Mouse (Mus musculus): ENCODE measurements around the gene Zc3h6. TPM values are rescaled to one million over a fixed set of nuclear protein-coding genes. Genes with fewer than 3 reads are reported as not detected.

Gene Zc3h6
- polyA plus RNA-seq (2015; fragmentation: Nextera tagmentation; extraction: Ambion mirVana) = 1.6 and 1.8 TPM in 2 replicates

DNA sequence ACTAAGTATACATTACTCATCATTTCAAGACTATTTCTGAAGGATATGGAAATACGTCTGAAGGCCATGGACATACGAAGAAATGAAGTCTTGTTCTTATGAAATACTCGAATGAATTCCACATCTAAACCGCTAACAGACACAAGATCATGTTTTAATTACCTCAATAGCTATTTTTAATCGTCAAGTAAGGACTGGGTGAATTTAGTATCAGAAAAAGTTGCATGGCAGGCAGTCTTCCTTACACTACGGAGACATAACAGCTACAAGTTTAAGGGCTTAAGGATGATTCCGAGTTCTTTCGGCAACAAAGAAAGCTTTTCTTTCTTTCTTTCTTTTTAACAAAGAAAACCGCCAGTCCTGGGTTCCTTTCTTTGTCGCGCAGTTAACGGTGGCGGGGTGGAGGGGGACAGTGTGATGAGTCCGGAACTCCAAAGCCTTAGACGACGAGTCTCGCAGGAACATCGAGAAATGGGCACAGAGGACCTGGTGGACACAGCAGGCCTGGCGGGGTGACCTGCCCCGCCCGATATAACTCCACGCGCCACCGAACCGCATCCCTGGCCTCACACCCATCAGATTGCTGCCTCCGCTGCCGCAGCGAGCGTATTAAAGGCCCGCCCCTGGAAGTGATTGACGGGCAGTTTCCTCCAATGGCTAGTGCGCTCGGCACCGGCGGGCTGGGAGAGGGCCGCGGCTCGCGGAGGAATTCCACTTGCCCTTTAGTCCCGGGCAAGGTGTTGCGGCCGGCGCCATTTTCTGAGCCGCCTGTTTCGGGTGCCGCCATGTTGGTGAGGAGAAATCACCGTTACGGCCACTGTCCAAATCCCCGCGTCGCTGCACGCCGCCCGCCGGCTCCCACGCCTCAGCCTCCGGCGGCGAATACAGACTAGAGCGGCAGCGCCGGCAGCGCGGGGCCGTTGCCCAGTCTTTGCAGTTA lies at the start of gene Zc3h6:
Gene Zc3h6, plus strand, starts transcription at position 762 of the 940 bp plus-strand sequence.
- Histone ChIP-seq H3K9ac (peak within 1 kb of the TSS; percentile 100), H3K27ac (peak within 1 kb of the TSS; percentile 100), H3K4me3 (peak within 1 kb of the TSS; percentile 91), H3K36me3 (no peaks in the 10 kb centered on the region), H3K4me1 (peaks cover 7% of the 10 kb centered on the region; the same call in 1 of the 2 replicates), H3K27me3 (no peaks in the 10 kb centered on the region), H3K4me2 (peak within 1 kb of the TSS; percentile 69), H3K9me3 (no peaks in the 10 kb centered on the region)
- ATAC-seq (ENCODE audit: borderline replicate concordance, extremely low read depth, low FRiP score, low TSS enrichment) = peak; percentile 99
- under 1% methylated on average over 65 of the region's 65 CpGs for WGBS

DNA sequence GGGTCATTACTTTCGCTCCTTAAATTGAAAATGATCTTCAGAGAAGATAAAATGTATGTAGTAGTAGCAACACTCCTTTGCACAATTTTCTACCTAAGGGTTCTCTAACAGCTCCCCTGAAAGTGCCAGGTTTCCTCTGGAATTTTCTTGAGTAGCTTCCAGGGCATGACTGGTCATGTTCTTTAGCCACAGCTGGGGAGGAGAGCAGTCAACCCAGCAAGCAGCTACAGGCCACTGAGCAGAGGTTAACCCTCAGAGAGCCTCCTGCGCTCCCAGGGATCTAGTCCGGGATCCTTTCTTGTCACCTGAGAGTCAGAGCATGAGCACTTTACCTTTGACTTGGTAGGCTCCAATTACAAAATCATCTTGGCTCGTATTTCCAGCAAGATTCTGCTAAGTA lies 42.4 kb upstream of the Zc3h6 start:
- Histone ChIP-seq H3K9me3 (no peaks in the 10 kb centered on the region), H3K27ac (no peak overlapping the region)
- 89% methylated on average over 4 of the region's 4 CpGs for WGBS

GRCm38 (mm10) chr2:128928446-128928845 lies 38.8 kb upstream of the Zc3h6 start:
- no peak overlapping the region for H3K4me3 ChIP-seq
- 57% methylated on average over 3 of the region's 3 CpGs for WGBS
- no peak overlapping the region for H3K9ac ChIP-seq
- H3K27ac ChIP-seq = no peak overlapping the region
- no peaks in the 10 kb centered on the region for H3K27me3 ChIP-seq
- H3K9me3 ChIP-seq = no peaks in the 10 kb centered on the region
- H3K36me3 ChIP-seq = peaks cover 30% of the 10 kb centered on the region
- no peak for ATAC-seq (ENCODE audit: borderline replicate concordance, extremely low read depth, low FRiP score, low TSS enrichment)
- H3K4me2 ChIP-seq = no peak overlapping the region
- no peaks in the 10 kb centered on the region for H3K4me1 ChIP-seq

More for the DNA sequence above, 42.4 kb upstream of the Zc3h6 start:
- Histone ChIP-seq H3K36me3 (peaks cover 16% of the 10 kb centered on the region; the same call in 1 of the 2 replicates), H3K4me2 (no peak overlapping the region), H3K4me3 (no peak overlapping the region), H3K9ac (no peak overlapping the region), H3K4me1 (no peaks in the 10 kb centered on the region), H3K27me3 (no peaks in the 10 kb centered on the region)
- ATAC-seq (ENCODE audit: borderline replicate concordance, extremely low read depth, low FRiP score, low TSS enrichment) = no peak

- no peak overlapping the region for H3K9ac ChIP-seq
- peaks cover 32% of the 10 kb centered on the region for H3K36me3 ChIP-seq
- no peaks in the 10 kb centered on the region for H3K4me1 ChIP-seq
- no peak overlapping the region for H3K4me3 ChIP-seq
- H3K9me3 ChIP-seq = no peaks in the 10 kb centered on the region
- no peak for ATAC-seq (ENCODE audit: borderline replicate concordance, extremely low read depth, low FRiP score, low TSS enrichment)
- H3K27ac ChIP-seq = no peak overlapping the region
- H3K4me2 ChIP-seq = no peak overlapping the region
- H3K27me3 ChIP-seq = no peaks in the 10 kb centered on the region
These were observed 36.5 kb upstream of the Zc3h6 start for GRCm38 (mm10) chr2:128930704-128931103.

DNA sequence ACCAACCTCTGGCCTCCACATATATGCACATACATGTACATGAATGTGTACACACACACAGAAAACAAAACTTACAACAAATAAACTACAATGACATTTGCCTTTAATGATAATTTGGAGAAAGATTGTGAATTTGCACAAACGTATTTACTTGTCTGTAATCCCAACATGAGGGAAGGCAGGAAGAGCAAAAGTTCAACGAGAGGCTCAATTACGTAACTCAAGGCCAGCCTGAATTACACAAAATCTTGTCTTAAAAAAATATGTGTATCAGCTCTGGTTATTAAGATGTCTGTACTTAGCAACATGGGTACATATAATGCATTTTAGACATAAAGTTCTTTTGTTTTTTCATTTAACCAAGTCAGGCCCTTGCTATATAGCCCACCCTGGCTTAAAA lies 30.9 kb upstream of the Zc3h6 start:
- no peak overlapping the region for H3K27ac ChIP-seq
- WGBS = 70% methylated on average over 3 of the region's 3 CpGs
- no peak for ATAC-seq (ENCODE audit: borderline replicate concordance, extremely low read depth, low FRiP score, low TSS enrichment)

GRCm38 (mm10) chr2:128943538-128944528 lies 23.4 kb upstream of the Zc3h6 start, which contains the start of gene Zc3h8:
Zc3h8 (minus strand) TSS chr2:128944077.
- H3K36me3 ChIP-seq = peaks cover 10% of the 10 kb centered on the region; the same call in 1 of the 2 replicates
- H3K27ac ChIP-seq = peak within 1 kb of the TSS; percentile 78
- H3K4me3 ChIP-seq = peak within 1 kb of the TSS; percentile 59
- 1% methylated on average over 65 of the region's 65 CpGs for WGBS
- peak; percentile 92 for ATAC-seq (ENCODE audit: borderline replicate concordance, extremely low read depth, low FRiP score, low TSS enrichment)
- H3K9ac ChIP-seq = peak within 1 kb of the TSS; percentile 68
- H3K9me3 ChIP-seq = no peaks in the 10 kb centered on the region
- H3K27me3 ChIP-seq = no peaks in the 10 kb centered on the region
- no peaks in the 10 kb centered on the region for H3K4me1 ChIP-seq
- peak within 1 kb of the TSS; percentile 93 for H3K4me2 ChIP-seq

More for the DNA sequence above, 30.9 kb upstream of the Zc3h6 start:
- Histone ChIP-seq H3K36me3 (peaks cover 22% of the 10 kb centered on the region; the same call in 1 of the 2 replicates), H3K4me2 (no peak overlapping the region), H3K9me3 (no peaks in the 10 kb centered on the region), H3K9ac (no peak overlapping the region), H3K4me3 (no peak overlapping the region), H3K4me1 (no peaks in the 10 kb centered on the region), H3K27me3 (no peaks in the 10 kb centered on the region)

GRCm38 (mm10) chr2:128947962-128948588 lies 19.1 kb upstream of the Zc3h6 start:
- Histone ChIP-seq H3K36me3 (no peaks in the 10 kb centered on the region), H3K27ac (no peak overlapping the region), H3K4me2 (no peak overlapping the region), H3K4me3 (no peak overlapping the region), H3K27me3 (no peaks in the 10 kb centered on the region), H3K9me3 (no peaks in the 10 kb centered on the region), H3K9ac (no peak overlapping the region), H3K4me1 (no peaks in the 10 kb centered on the region)
- no peak for ATAC-seq (ENCODE audit: borderline replicate concordance, extremely low read depth, low FRiP score, low TSS enrichment)
- WGBS = 29% methylated on average over 6 of the region's 6 CpGs

- no peak for ATAC-seq (ENCODE audit: borderline replicate concordance, extremely low read depth, low FRiP score, low TSS enrichment)
- Histone ChIP-seq H3K27ac (no peak overlapping the region), H3K36me3 (no peaks in the 10 kb centered on the region), H3K9me3 (no peaks in the 10 kb centered on the region), H3K4me1 (no peaks in the 10 kb centered on the region), H3K9ac (no peak overlapping the region), H3K4me3 (no peak overlapping the region), H3K27me3 (no peaks in the 10 kb centered on the region), H3K4me2 (no peak overlapping the region)
These were observed 13.0 kb upstream of the Zc3h6 start for GRCm38 (mm10) chr2:128954186-128954585.

GRCm38 (mm10) chr2:128965505-128966105 lies 1.6 kb upstream of the Zc3h6 start:
- Histone ChIP-seq H3K4me1 (peaks cover 7% of the 10 kb centered on the region; the same call in 1 of the 2 replicates), H3K9me3 (no peaks in the 10 kb centered on the region), H3K4me3 (no peak overlapping the region), H3K27ac (peak overlapping the region; percentile 61), H3K36me3 (no peaks in the 10 kb centered on the region), H3K4me2 (peak overlapping the region; percentile 54), H3K27me3 (no peaks in the 10 kb centered on the region), H3K9ac (no peak overlapping the region)
- ATAC-seq (ENCODE audit: borderline replicate concordance, extremely low read depth, low FRiP score, low TSS enrichment) = no peak
- 50% methylated on average over 5 of the region's 5 CpGs for whole genome bisulfite sequencing

GRCm38 (mm10) chr2:128966236-128966635 lies 966 bp upstream of the Zc3h6 start:
- Histone ChIP-seq H3K36me3 (no peaks in the 10 kb centered on the region), H3K9me3 (no peaks in the 10 kb centered on the region), H3K27me3 (no peaks in the 10 kb centered on the region), H3K27ac (peak overlapping the region; percentile 61; the same call in 1 of the 2 replicates), H3K4me3 (peak overlapping the region; percentile 91; the same call in 1 of the 2 replicates), H3K4me2 (peak overlapping the region; percentile 54), H3K9ac (no peak overlapping the region), H3K4me1 (peaks cover 7% of the 10 kb centered on the region; the same call in 1 of the 2 replicates)
- WGBS = 13% methylated on average over 6 of the region's 6 CpGs
- ATAC-seq (ENCODE audit: borderline replicate concordance, extremely low read depth, low FRiP score, low TSS enrichment) = no peak

Measured in lung, embryonic 15.5 days (tissue).